Mouse (Mus musculus): ENCODE measurements around the gene Hoxd12.

- TF ChIP-seq CTCF (IDR thresholded peaks at IDR 0.05; ENCODE audit: low read depth) (no peak), EP300 (IDR thresholded peaks at IDR 0.05; ENCODE audit: low read depth) (no peak)
Observed at GRCm38 (mm10) chr2:74660421-74661375, 14.1 kb upstream of the Hoxd12 start.
